Mouse (Mus musculus) testis, adult 2 months (tissue): ENCODE data around the gene Ksr1. TPM values are rescaled to one million over a fixed set of nuclear protein-coding genes. Genes with fewer than 3 reads are reported as not detected.

ENCODE experiments used
- H3K27ac ChIP-seq: fragments of 200-500 bp; 2 replicates; pipeline ENCODE4 v1.5.1; 2012; ENCODE audit warnings: low read depth, low read length; ENCODE audit not compliant: control insufficient read depth, insufficient read depth
- H3K27me3 ChIP-seq: fragments of 200-500 bp; 2 replicates; pipeline ENCODE4 v1.6.1; 2012; ENCODE audit warnings: mild to moderate bottlenecking, low read length, moderate library complexity; ENCODE audit not compliant: control insufficient read depth, insufficient read depth
- H3K36me3 ChIP-seq: fragments of 200-500 bp; 2 replicates; pipeline ENCODE4 v1.6.1; 2012; ENCODE audit warnings: mild to moderate bottlenecking, low read length; ENCODE audit not compliant: control insufficient read depth, insufficient read depth
- H3K4me1 ChIP-seq: fragments of 200-500 bp; 2 replicates; pipeline ENCODE4 v1.6.1; 2012; ENCODE audit warnings: low read length; ENCODE audit not compliant: control insufficient read depth, insufficient read depth
- H3K4me3 ChIP-seq: fragments of 200-500 bp; 2 replicates; pipeline ENCODE4 v1.5.1; 2012; ENCODE audit warnings: low read depth, mild to moderate bottlenecking, low read length, moderate library complexity, mixed read lengths; ENCODE audit not compliant: control insufficient read depth
- CTCF ChIP-seq: fragments of 200-500 bp; IDR thresholded peaks from 2 replicates; pipeline ENCODE4 v1.5.1; 2012; ENCODE audit warnings: low read depth, mild to moderate bottlenecking, inconsistent platforms, low read length, moderate library complexity; ENCODE audit not compliant: control insufficient read depth, insufficient read depth, insufficient replicate concordance
- POLR2A ChIP-seq: fragments of 200-500 bp; IDR thresholded peaks from 2 replicates; pipeline ENCODE4 v1.6.1; 2012; ENCODE audit warnings: low read depth, mild to moderate bottlenecking, inconsistent platforms, low read length, moderate library complexity; ENCODE audit not compliant: control insufficient read depth
- polyA plus RNA-seq: library from polyadenylated mRNA; depleted of rRNA; stranded (reverse); fragments of >200 nt; gene quantifications from 2 replicates; pipeline ENCODE4 v1.2.3, GENCODE M21; 2012

Ksr1 gene
- polyA plus RNA-seq, 1 experiment: 6.7 TPM

DNA sequence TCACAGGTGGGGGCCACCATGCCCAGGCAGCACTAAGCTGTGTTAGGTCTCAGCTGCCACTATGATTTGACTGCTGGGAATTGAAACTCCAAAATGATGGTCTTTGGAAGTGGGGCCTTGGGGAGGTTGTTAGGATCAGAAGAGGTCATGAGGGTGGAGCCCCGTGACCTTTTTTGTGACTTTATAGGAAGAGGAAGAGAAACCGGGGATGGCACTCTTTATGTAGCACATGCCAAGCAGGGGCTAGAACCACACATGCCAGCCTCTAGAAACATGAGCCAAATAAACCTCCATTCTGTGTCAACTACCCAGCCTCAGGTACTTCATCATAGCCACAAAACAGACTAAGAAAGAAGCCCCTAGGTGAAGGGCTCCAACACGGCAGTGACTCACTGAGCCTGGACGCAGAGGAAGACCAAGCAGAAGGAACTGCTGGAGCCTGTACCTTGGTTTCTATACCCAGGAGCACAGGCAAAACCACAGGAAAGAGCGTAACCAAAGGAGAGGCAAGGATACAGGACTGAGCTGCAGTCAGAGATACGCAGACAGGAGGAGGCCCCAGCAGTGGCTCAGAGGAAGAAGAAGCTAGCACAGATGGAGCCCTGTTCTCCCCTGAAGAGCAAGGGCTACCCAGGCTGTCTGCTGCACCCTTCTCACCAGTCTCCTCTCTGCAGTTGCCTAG, 15.0 kb upstream of the Ksr1 start:
- Histone ChIP-seq H3K4me1 (no peaks in the 10 kb centered on the region), H3K27ac (no peak overlapping the region), H3K36me3 (no peaks in the 10 kb centered on the region), H3K27me3 (no peaks in the 10 kb centered on the region), H3K4me3 (no peak overlapping the region)
- TF ChIP-seq POLR2A: no peak

DNA sequence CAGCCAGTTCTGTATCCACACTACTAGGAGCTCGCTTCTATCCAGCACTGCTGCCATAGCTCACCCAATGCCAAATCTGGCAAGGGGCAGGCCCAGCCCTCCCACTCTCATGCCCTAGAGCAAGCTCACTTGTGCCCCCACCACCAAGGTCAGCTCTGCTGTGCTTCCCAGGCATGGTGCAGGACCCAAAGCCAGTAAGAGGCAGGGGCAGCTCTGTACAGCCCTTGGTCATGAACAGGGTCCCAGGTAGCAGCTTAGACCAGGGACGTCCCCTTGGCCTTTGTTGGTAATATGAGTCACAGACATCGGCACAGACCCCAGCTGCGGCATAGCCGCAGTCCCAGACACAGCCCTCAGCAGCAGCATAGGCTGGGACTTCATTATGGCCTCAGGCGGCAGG, 13.9 kb upstream of the Ksr1 start:
- Histone ChIP-seq H3K4me3 (no peak overlapping the region), H3K4me1 (no peaks in the 10 kb centered on the region), H3K27me3 (no peaks in the 10 kb centered on the region), H3K36me3 (no peaks in the 10 kb centered on the region), H3K27ac (no peak overlapping the region)
- TF ChIP-seq POLR2A (no peak), CTCF (no peak)

DNA sequence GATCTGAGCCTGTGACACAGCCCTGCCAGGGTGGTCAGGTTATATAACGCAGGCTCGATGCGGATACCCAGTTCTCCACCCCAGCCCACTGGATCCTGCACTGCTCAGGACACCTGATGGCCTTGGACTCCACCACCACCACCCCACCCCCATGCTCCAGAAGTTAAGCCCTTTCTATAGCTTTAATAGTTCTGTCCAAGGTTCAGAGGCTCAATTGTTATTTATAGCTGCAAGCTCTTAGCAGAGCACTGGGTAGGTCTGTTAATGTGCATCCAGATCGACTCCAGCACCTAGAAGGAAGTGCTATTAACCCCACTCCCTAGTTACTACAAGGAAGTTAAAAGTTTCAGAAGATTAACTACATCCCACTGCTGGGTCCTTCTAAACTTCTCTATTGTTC, 11.5 kb upstream of the Ksr1 start:
- H3K4me1 ChIP-seq: no peaks in the 10 kb centered on the region
- TF ChIP-seq CTCF (no peak), POLR2A (no peak)
- no peaks in the 10 kb centered on the region for H3K27me3 ChIP-seq
- H3K27ac ChIP-seq: no peak overlapping the region
- no peaks in the 10 kb centered on the region for H3K36me3 ChIP-seq
- no peak overlapping the region for H3K4me3 ChIP-seq

DNA sequence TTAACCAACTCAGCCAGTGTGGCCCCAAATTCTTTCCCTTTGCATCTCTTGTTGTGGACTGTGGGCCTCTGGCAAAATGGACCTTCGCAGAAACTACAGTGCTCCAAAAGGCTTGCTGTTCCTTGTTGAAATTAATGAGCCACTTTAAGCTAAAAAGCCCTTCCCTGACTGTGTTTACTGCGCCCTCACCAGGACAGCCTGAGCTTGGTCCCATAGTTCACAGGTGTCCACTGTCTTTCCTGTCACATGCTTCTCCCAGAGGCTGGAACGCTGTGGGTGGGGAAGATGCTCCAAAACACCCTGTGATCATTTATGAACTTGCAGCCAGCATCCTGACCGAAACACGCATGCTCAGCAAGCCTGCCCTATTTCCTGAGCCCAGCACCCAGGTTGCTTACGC, 9.1 kb upstream of the Ksr1 start:
- H3K36me3 ChIP-seq: no peaks in the 10 kb centered on the region
- no peak overlapping the region for H3K27ac ChIP-seq
- TF ChIP-seq CTCF (no peak), POLR2A (no peak)
- H3K4me1 ChIP-seq: peaks cover 2% of the 10 kb centered on the region; the same call in 1 of the 2 replicates
- H3K4me3 ChIP-seq: no peak overlapping the region
- no peaks in the 10 kb centered on the region for H3K27me3 ChIP-seq

DNA sequence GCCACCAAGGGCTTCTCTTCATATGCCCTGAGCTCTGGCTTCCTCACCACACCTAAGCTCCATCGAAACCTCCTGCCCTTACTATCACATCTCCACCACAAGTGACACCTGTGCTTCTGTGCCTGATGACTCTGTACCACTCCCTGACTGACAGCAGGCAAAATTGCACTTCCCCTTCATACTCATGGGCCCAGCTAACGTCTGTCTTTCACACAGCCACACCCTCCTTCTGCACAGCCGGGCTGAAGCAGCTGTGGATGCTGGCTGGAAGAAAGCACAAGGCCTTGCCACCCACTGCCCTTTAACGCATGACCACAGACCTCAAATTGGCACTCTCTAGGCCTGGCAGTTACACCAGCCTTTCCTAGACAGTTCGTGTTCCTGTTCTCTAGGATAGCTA, 6.5 kb upstream of the Ksr1 start:
- peaks cover 2% of the 10 kb centered on the region; the same call in 1 of the 2 replicates for H3K4me1 ChIP-seq
- H3K27ac ChIP-seq: no peak overlapping the region
- H3K36me3 ChIP-seq: no peaks in the 10 kb centered on the region
- H3K4me3 ChIP-seq: no peak overlapping the region
- no peaks in the 10 kb centered on the region for H3K27me3 ChIP-seq
- TF ChIP-seq POLR2A (no peak), CTCF (no peak)

DNA sequence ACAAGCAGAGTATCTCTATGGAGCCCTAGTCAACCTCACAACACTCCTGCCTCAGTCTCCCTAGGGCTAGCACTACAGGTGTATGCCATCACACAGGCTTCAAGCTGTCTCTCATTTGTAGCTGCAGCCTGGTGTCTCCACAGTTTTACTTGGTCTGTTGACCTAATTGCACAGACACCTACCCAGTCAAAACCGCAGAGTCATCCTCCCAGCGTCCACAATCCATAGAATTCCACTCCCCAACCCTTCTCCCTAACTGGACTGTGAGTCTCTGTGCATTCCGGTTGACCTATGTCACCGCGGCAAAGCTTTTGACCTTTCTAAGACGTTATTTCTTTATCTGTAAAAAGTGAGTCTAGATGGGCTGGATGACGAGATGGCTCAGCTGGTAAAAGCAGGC, 5.7 kb upstream of the Ksr1 start:
- Histone ChIP-seq H3K27ac (no peak overlapping the region), H3K4me3 (no peak overlapping the region), H3K27me3 (no peaks in the 10 kb centered on the region), H3K36me3 (no peaks in the 10 kb centered on the region), H3K4me1 (peaks cover 2% of the 10 kb centered on the region; the same call in 1 of the 2 replicates)
- TF ChIP-seq CTCF (no peak), POLR2A (no peak)

DNA sequence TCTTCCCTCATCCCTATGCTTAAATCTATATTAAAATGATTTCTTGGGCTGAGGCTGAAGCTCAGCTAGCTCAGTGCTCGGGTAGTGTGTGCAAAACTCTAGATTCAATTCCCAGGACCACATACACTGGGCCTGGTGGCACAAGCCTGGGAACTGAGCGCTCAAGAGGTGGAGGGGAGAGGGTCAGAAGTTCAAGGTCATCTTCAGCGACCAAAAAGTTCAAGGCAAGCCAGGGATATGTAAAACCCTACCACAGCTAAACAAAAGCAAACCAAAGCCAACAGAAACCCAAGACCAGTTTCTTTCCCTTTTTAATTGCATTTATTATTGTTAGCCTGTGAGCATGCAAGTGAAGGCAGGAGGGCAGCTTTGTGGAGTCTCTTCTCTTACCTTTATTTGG, 4.1 kb upstream of the Ksr1 start:
- no peaks in the 10 kb centered on the region for H3K27me3 ChIP-seq
- no peak overlapping the region for H3K4me3 ChIP-seq
- no peaks in the 10 kb centered on the region for H3K36me3 ChIP-seq
- no peak overlapping the region for H3K27ac ChIP-seq
- TF ChIP-seq CTCF: no peak
- TF ChIP-seq POLR2A: no peak
- peaks cover 11% of the 10 kb centered on the region for H3K4me1 ChIP-seq

DNA sequence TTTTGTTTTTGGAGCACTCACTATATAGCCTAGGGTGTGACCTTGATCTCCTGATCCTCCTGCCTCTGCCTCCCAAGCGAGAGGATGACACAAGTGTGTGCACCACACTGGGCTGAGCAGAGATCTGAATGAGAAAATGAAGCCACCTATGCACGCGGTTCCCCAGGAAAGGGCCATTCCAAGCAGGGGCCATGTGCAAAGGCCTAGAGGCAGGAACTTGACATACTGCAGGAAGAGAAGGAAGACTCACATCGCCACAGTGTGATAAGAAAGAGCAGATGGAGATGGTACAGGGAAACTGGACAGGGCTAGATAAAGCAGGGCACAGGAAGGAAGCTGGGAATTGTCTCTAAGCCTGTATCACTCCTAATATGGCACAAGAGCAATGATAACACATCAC, 3.1 kb upstream of the Ksr1 start:
- Histone ChIP-seq H3K27me3 (no peaks in the 10 kb centered on the region), H3K4me3 (no peak overlapping the region), H3K4me1 (peaks cover 11% of the 10 kb centered on the region), H3K36me3 (no peaks in the 10 kb centered on the region), H3K27ac (no peak overlapping the region)
- TF ChIP-seq POLR2A (no peak), CTCF (no peak)
